Mouse (Mus musculus): ENCODE data around the gene Ovol1. TPM values are rescaled to one million over a fixed set of nuclear protein-coding genes. Genes with fewer than 3 reads are reported as not detected.
A peak's percentile ranks its signal among the peaks of the same experiment; 100 is the strongest.

Gene Ovol1
- polyA plus RNA-seq, 1 experiment from 2014 or later, result 0.11 TPM

- ATAC-seq, result no peak
- Histone ChIP-seq H3K27me3 (ENCODE audit: control insufficient read depth, insufficient read depth, low read depth, low read length) (no peaks in the 10 kb centered on the region), H3K9ac (ENCODE audit: low read depth, low read length) (no peak overlapping the region), H3K27ac (ENCODE audit: low read length) (no peak overlapping the region), H3K36me3 (ENCODE audit: control insufficient read depth, insufficient read depth, low read length) (peaks cover 8% of the 10 kb centered on the region; the same call in 1 of the 2 replicates), H3K9me3 (replicated peaks; ENCODE audit: control insufficient read depth, low read length, poor library complexity, severe bottlenecking) (no peaks in the 10 kb centered on the region), H3K4me3 (ENCODE audit: low read depth, low read length) (no peak overlapping the region), H3K4me2 (ENCODE audit: low read length) (no peak overlapping the region), H3K4me1 (ENCODE audit: control insufficient read depth, insufficient read depth, low read length) (peaks cover 11% of the 10 kb centered on the region)
- WGBS, result 84% methylated on average over 5 of the region's 5 CpGs
Observed at GRCm38 (mm10) chr19:5571831-5572230, 11.4 kb upstream of the Ovol1 start.

GRCm38 (mm10) chr19:5570353-5571246, 10.2 kb upstream of the Ovol1 start:
- no peak overlapping the region for H3K9ac ChIP-seq (ENCODE audit: low read depth, low read length)
- 90% methylated on average over 32 of the region's 32 CpGs for WGBS
- H3K9me3 ChIP-seq (replicated peaks; ENCODE audit: control insufficient read depth, low read length, poor library complexity, severe bottlenecking), result no peaks in the 10 kb centered on the region
- H3K4me3 ChIP-seq (ENCODE audit: low read depth, low read length), result no peak overlapping the region
- H3K4me1 ChIP-seq (ENCODE audit: control insufficient read depth, insufficient read depth, low read length), result peaks cover 13% of the 10 kb centered on the region
- H3K36me3 ChIP-seq (ENCODE audit: control insufficient read depth, insufficient read depth, low read length), result peaks cover 8% of the 10 kb centered on the region; the same call in 1 of the 2 replicates
- H3K4me2 ChIP-seq (ENCODE audit: low read length), result no peak overlapping the region
- no peak for ATAC-seq
- H3K27me3 ChIP-seq (ENCODE audit: control insufficient read depth, insufficient read depth, low read depth, low read length), result no peaks in the 10 kb centered on the region
- H3K27ac ChIP-seq (ENCODE audit: low read length), result no peak overlapping the region

- Histone ChIP-seq H3K4me1 (ENCODE audit: control insufficient read depth, insufficient read depth, low read length) (peaks cover 13% of the 10 kb centered on the region), H3K27ac (ENCODE audit: low read length) (no peak overlapping the region), H3K4me2 (ENCODE audit: low read length) (no peak overlapping the region), H3K4me3 (ENCODE audit: low read depth, low read length) (no peak overlapping the region), H3K27me3 (ENCODE audit: control insufficient read depth, insufficient read depth, low read depth, low read length) (peaks cover 3% of the 10 kb centered on the region; the same call in 1 of the 2 replicates), H3K36me3 (ENCODE audit: control insufficient read depth, insufficient read depth, low read length) (peaks cover 8% of the 10 kb centered on the region; the same call in 1 of the 2 replicates), H3K9me3 (replicated peaks; ENCODE audit: control insufficient read depth, low read length, poor library complexity, severe bottlenecking) (no peaks in the 10 kb centered on the region), H3K9ac (ENCODE audit: low read depth, low read length) (no peak overlapping the region)
- 89% methylated on average over 10 of the region's 10 CpGs for WGBS
- no peak for ATAC-seq
Observed at GRCm38 (mm10) chr19:5569521-5569920, 9.1 kb upstream of the Ovol1 start.

- H3K36me3 ChIP-seq (ENCODE audit: control insufficient read depth, insufficient read depth, low read length), result peaks cover 8% of the 10 kb centered on the region; the same call in 1 of the 2 replicates
- ATAC-seq, result peak; percentile 5; the same call in 1 of the 2 replicates
- H3K4me2 ChIP-seq (ENCODE audit: low read length), result peak overlapping the region; percentile 93
- H3K9me3 ChIP-seq (replicated peaks; ENCODE audit: control insufficient read depth, low read length, poor library complexity, severe bottlenecking), result no peaks in the 10 kb centered on the region
- peak overlapping the region; percentile 79 for H3K4me3 ChIP-seq (ENCODE audit: low read depth, low read length)
- H3K4me1 ChIP-seq (ENCODE audit: control insufficient read depth, insufficient read depth, low read length), result peaks cover 13% of the 10 kb centered on the region
- peak overlapping the region; percentile 83 for H3K9ac ChIP-seq (ENCODE audit: low read depth, low read length)
- peaks cover 3% of the 10 kb centered on the region; the same call in 1 of the 2 replicates for H3K27me3 ChIP-seq (ENCODE audit: control insufficient read depth, insufficient read depth, low read depth, low read length)
- 9% methylated on average over 27 of the region's 27 CpGs for WGBS
- peak overlapping the region; percentile 86 for H3K27ac ChIP-seq (ENCODE audit: low read length)
Observed at GRCm38 (mm10) chr19:5568470-5569140, 8.2 kb upstream of the Ovol1 start.

- Histone ChIP-seq H3K36me3 (ENCODE audit: control insufficient read depth, insufficient read depth, low read length) (peaks cover 8% of the 10 kb centered on the region; the same call in 1 of the 2 replicates), H3K4me1 (ENCODE audit: control insufficient read depth, insufficient read depth, low read length) (peaks cover 13% of the 10 kb centered on the region), H3K4me3 (ENCODE audit: low read depth, low read length) (peak within 1 kb of the TSS; percentile 79), H3K4me2 (ENCODE audit: low read length) (peak within 1 kb of the TSS; percentile 93), H3K9me3 (replicated peaks; ENCODE audit: control insufficient read depth, low read length, poor library complexity, severe bottlenecking) (no peaks in the 10 kb centered on the region), H3K27me3 (ENCODE audit: control insufficient read depth, insufficient read depth, low read depth, low read length) (peaks cover 3% of the 10 kb centered on the region; the same call in 1 of the 2 replicates), H3K9ac (ENCODE audit: low read depth, low read length) (peak within 1 kb of the TSS; percentile 83), H3K27ac (ENCODE audit: low read length) (peak within 1 kb of the TSS; percentile 86)
- under 1% methylated on average over 85 of the region's 102 CpGs for WGBS
- peak; percentile 91 for ATAC-seq
Observed at GRCm38 (mm10) chr19:5567534-5568469, 7.4 kb upstream of the Ovol1 start, which contains the start of gene Ap5b1. TSS of gene Ap5b1 (plus strand) at chr19:5568025.

GRCm38 (mm10) chr19:5567180-5567533, 6.7 kb upstream of the Ovol1 start:
- no peaks in the 10 kb centered on the region for H3K9me3 ChIP-seq (replicated peaks; ENCODE audit: control insufficient read depth, low read length, poor library complexity, severe bottlenecking)
- peaks cover 8% of the 10 kb centered on the region; the same call in 1 of the 2 replicates for H3K36me3 ChIP-seq (ENCODE audit: control insufficient read depth, insufficient read depth, low read length)
- peaks cover 13% of the 10 kb centered on the region for H3K4me1 ChIP-seq (ENCODE audit: control insufficient read depth, insufficient read depth, low read length)
- peak overlapping the region; percentile 86 for H3K27ac ChIP-seq (ENCODE audit: low read length)
- peak; percentile 16; the same call in 1 of the 2 replicates for ATAC-seq
- peak overlapping the region; percentile 79 for H3K4me3 ChIP-seq (ENCODE audit: low read depth, low read length)
- H3K27me3 ChIP-seq (ENCODE audit: control insufficient read depth, insufficient read depth, low read depth, low read length), result peaks cover 8% of the 10 kb centered on the region
- peak overlapping the region; percentile 83 for H3K9ac ChIP-seq (ENCODE audit: low read depth, low read length)
- WGBS, result 2% methylated on average over 26 of the region's 26 CpGs
- H3K4me2 ChIP-seq (ENCODE audit: low read length), result peak overlapping the region; percentile 93

- Histone ChIP-seq H3K4me3 (ENCODE audit: low read depth, low read length) (no peak overlapping the region), H3K27ac (ENCODE audit: low read length) (no peak overlapping the region), H3K4me2 (ENCODE audit: low read length) (no peak overlapping the region), H3K27me3 (ENCODE audit: control insufficient read depth, insufficient read depth, low read depth, low read length) (peaks cover 16% of the 10 kb centered on the region), H3K36me3 (ENCODE audit: control insufficient read depth, insufficient read depth, low read length) (peaks cover 8% of the 10 kb centered on the region; the same call in 1 of the 2 replicates), H3K4me1 (ENCODE audit: control insufficient read depth, insufficient read depth, low read length) (peaks cover 13% of the 10 kb centered on the region), H3K9me3 (replicated peaks; ENCODE audit: control insufficient read depth, low read length, poor library complexity, severe bottlenecking) (no peaks in the 10 kb centered on the region), H3K9ac (ENCODE audit: low read depth, low read length) (no peak overlapping the region; the same call in 1 of the 2 replicates)
- WGBS, result 50% methylated on average over 5 of the region's 5 CpGs
- ATAC-seq, result no peak
Observed at GRCm38 (mm10) chr19:5566316-5566715, 5.9 kb upstream of the Ovol1 start.

- no peak overlapping the region for H3K27ac ChIP-seq (ENCODE audit: low read length)
Observed at GRCm38 (mm10) chr19:5562776-5563175, 2.3 kb upstream of the Ovol1 start.

More at GRCm38 (mm10) chr19:5562776-5563175, 2.3 kb upstream of the Ovol1 start:
- ATAC-seq, result no peak
- WGBS, result 93% methylated on average over 10 of the region's 10 CpGs
- H3K4me2 ChIP-seq (ENCODE audit: low read length), result no peak overlapping the region
- H3K36me3 ChIP-seq (ENCODE audit: control insufficient read depth, insufficient read depth, low read length), result no peaks in the 10 kb centered on the region
- H3K9me3 ChIP-seq (replicated peaks; ENCODE audit: control insufficient read depth, low read length, poor library complexity, severe bottlenecking), result no peaks in the 10 kb centered on the region
- peaks cover 21% of the 10 kb centered on the region for H3K4me1 ChIP-seq (ENCODE audit: control insufficient read depth, insufficient read depth, low read length)
- H3K9ac ChIP-seq (ENCODE audit: low read depth, low read length), result no peak overlapping the region
- H3K4me3 ChIP-seq (ENCODE audit: low read depth, low read length), result no peak overlapping the region
- peaks cover 47% of the 10 kb centered on the region for H3K27me3 ChIP-seq (ENCODE audit: control insufficient read depth, insufficient read depth, low read depth, low read length)
